Mouse (Mus musculus) lung, postnatal 4 days (tissue): ENCODE data around the gene Camkmt.

ENCODE experiments used
- DNase-seq, 2 experiments: peaks; one replicate each; pipeline ENCODE4 v3.0.0; 2021

Camkmt gene

GRCm38 (mm10) chr17:85464466-85465411, 374.4 kb downstream of the Camkmt start:
- peak in 1 of 2 experiments; percentile 10 for DNase-seq

DNA sequence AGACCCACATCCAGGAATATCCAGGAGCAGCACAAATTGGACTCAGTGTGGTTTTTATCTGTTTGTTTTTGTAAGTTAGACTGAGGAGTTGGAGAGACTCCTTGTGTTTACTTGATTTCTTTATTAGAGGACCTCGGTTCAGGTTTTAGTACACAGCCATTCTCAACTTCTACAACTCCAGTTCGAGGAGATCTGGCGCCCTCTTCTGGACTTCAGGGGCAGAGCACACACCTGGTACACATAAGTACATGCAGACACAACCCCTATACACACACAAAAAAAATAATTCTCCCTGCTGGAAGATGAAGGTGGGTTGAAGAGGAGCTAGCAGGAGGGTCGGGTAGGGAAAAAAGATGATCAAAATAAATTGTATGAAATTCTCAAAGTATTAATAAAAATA, 379.4 kb downstream of the Camkmt start:
- DNase-seq, result no peak

DNA sequence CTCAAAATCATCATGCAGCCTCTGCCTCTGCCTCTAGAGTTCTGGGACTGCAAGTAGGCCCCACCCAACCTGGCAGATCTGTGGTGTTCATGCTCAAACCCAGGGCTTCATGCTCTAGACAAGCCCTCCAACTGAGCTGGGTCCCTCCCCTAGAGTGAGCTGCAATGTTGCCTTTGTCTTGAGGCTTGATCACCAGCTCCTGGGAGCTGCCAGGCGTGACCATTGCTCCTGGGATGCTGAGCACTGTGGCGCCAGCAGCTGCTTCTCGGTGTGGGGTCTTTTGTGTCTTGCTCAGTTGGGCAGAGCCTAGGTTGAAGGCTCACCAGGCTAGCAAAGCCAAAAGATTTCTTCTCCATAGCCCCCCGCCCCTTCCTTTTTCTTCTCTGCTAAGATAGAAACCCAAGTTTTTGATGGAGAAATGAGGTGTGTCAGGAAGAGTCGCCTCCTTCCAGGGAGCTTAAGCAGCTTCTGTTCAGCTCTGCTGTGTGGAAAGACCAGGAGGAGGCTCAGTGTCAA, 382.4 kb downstream of the Camkmt start:
- DNase-seq, result no peak

DNA sequence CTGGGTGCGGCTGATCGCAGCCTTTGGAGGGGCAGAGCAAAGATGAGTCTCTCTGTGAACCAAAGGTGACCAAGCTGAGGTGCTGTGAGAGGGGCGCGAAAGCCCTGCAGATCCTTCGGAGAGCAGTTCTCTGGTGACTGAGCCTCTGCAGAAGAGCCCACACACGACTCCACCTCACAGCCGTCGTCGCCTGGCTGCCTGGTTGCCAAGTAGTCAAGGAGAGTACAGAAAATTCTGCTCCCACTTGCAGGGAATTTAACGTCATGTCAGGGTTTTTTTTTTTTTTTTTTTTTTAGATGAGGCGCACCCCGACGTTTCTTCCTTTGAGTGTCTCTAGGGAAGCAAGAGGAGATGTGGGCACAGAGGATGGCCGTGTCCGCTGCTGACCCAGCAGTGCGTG, 382.9 kb downstream of the Camkmt start:
- DNase-seq, result no peak

DNA sequence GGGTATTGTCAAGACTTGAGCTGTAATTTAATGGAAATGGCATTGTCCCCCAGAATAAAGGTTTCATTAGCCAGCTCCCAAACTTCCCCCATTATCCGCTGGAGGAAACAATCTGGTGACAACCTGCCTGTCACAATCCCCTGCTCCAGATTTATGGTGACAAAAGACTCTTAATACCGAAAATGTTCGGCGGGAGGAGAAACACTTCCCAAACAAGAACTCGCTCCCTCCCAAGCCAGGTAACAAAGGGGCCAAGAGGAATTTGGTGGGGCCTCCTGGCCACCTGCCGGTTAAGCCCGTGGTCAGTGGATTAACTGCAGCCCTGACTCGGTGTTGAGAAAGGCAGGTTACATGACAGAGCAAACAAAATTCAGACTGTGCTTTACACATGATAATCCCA, 383.5 kb downstream of the Camkmt start:
- no peak for DNase-seq

- DNase-seq, result peak in 1 of 2 experiments; percentile 3
These were observed 390.9 kb downstream of the Camkmt start for GRCm38 (mm10) chr17:85481241-85481640.

- DNase-seq, result peak in 1 of 2 experiments; percentile 5
These were observed 392.7 kb downstream of the Camkmt start for GRCm38 (mm10) chr17:85483086-85483485.

GRCm38 (mm10) chr17:85484015-85484414, 393.7 kb downstream of the Camkmt start:
- peak in 1 of 2 experiments; percentile 3 for DNase-seq

GRCm38 (mm10) chr17:85484526-85484925, 394.2 kb downstream of the Camkmt start:
- DNase-seq, result peak in 1 of 2 experiments; percentile 2

DNA sequence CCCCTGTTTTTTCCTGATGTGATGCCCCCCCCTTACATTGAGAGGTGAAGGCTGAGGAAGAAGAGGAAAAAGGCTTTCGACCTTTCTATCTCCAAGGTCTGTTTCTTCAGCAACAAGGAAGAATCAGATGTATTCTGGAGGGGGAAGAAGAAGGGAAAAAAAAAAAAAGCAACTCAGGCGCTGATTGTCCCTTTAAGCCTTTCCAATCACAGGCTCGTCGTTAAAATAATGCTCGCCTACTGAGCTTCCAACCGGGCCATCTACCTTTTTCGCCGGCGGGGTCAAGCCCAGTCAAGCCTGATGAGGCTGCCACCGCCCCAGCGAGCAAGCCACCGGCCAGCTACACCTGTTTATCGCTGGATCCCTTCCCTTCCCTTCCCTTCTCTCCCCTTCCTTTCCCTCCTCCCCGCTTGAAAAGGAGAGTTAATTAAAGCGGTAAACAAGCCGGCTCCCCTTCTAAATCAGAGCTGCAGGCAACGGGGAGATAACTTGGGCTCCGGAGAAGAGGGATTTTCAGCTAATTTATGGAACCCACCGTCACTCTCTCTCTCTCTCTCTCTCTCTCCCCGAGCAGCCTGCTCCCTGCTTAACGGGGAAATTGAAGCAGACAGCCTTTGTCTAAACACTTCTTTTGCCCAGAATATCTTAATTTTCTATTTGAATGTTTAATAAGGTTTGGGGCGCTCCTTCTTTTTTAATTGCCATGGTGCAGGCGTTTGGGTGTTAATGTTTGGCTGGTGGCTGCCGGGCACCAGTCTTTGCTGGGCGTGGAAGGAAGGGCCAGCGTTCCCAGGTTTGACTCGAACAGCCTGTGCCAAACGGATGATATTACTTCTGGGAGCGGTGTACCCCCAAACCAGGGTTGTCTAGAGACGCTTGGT, 395.0 kb downstream of the Camkmt start:
- DNase-seq, result no peak

GRCm38 (mm10) chr17:85485946-85486533, 395.7 kb downstream of the Camkmt start:
- no peak for DNase-seq

GRCm38 (mm10) chr17:85486585-85487480, 396.5 kb downstream of the Camkmt start:
- DNase-seq, result no peak

GRCm38 (mm10) chr17:85487531-85487930, 397.2 kb downstream of the Camkmt start:
- DNase-seq, result no peak

- DNase-seq, result no peak
These were observed 398.5 kb downstream of the Camkmt start for GRCm38 (mm10) chr17:85488601-85489487.

GRCm38 (mm10) chr17:85489488-85489980, 399.2 kb downstream of the Camkmt start:
- no peak for DNase-seq

DNA sequence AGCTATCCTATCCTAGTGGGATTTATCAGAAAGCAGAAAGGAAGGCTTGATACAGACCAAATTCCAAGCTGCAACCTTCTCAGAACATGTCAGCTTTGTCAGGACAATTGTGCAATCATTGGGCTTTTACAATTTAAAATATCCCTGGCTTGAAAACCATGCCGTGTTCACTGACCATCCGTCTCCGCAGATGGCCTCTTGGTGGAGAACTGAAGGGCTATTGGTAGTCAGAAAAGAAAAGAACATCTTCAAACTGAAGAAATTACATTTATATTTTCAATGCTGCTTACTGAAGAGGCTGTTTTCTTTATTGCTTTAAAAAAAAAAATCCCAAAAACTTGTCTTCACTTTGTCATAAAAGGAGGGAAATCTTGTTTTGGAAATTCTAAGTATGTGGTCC, 401.1 kb downstream of the Camkmt start:
- peak in 1 of 2 experiments; percentile 1 for DNase-seq

DNA sequence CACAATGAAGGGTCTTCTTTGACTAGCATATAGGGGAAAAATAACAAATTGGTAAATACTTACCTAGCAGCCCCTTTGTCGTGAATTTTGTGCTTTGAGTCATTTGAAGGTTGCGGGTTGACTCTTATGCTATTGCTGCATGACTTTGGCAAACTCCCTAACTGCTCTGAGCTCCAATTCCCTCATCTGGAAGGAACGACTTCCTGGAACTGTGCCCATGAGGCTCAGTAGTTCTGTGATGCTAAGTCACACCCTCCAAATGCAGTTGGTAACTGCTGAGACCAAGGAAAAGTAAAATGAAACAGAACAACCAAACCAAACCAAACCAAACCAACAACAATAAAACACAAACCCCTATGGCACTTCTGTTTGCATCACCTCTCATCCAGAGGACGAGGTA, 403.2 kb downstream of the Camkmt start:
- no peak for DNase-seq

GRCm38 (mm10) chr17:85495012-85495754, 404.8 kb downstream of the Camkmt start:
- DNase-seq, result no peak

GRCm38 (mm10) chr17:85495871-85496270, 405.5 kb downstream of the Camkmt start:
- DNase-seq, result no peak

DNA sequence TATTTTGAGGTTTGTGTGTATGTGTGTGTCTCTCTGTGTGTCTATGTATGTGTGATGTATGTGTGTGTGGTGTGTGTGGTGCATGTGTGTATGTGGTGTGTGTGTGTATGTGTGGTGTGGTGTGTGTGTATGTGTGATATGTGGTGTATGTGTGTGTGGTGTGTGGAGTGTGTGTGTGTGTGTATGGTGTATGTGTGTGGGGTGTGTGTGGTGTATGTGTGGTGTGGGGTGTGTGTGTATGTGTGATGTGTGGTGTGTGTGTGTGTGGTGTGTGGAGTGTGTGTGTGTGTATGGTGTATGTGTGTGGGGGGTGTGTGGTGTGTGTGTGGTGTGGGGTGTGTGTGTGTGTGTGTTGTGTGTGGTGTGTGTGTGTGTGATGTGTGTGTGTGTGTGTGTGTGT, 414.5 kb downstream of the Camkmt start:
- DNase-seq, result no peak
